ENCODE assay signal across 18 mouse cellular contexts in genomic region chr15:100428296-100428905, GRCm38 (mm10). TPM values are rescaled to one million over a fixed set of nuclear protein-coding genes. Genes with fewer than 3 reads are reported as not detected.
DNase-seq lines count a peak whose midpoint lies in the region; ATAC-seq and TF ChIP-seq lines count a peak whose summit lies in the region.
"Had no signal": no experiment of that assay in that cellular context is flagged by ENCODE, and none has a peak within 500 bp of the region (broad histone marks: within the 10 kb centered on the region; RNA-seq: fewer than 3 reads in every experiment).

No protein-coding gene starts in this region.

- ATAC-seq in kidney, postnatal 0 days (replicated peaks; ENCODE audit: low FRiP score, low read depth), result no peak

- H3K4me1 ChIP-seq in kidney, postnatal 0 days (replicated peaks; ENCODE audit: insufficient read depth, low read length), result no peaks in the 10 kb centered on the region; the same call in 1 of the 2 replicates

- no peak for TF ChIP-seq CTCF in kidney, postnatal 0 days (IDR thresholded peaks at IDR 0.05; ENCODE audit: low read depth)
- TF ChIP-seq CTCF in left cerebral cortex, adult 2 months (IDR thresholded peaks at IDR 0.05), result no peak

- no peak overlapping the region for H3K9ac ChIP-seq in kidney, postnatal 0 days (ENCODE audit: low read depth, low read length)
- H3K9ac ChIP-seq: hindbrain, embryonic 14.5 days had no signal

- H3K27ac ChIP-seq in kidney, postnatal 0 days, result no peak overlapping the region
- H3K27ac ChIP-seq in left cerebral cortex, adult 2 months, result no peak overlapping the region
- H3K27ac ChIP-seq: hindbrain, embryonic 14.5 days had no signal

- no peaks in the 10 kb centered on the region for H3K36me3 ChIP-seq in kidney, postnatal 0 days (ENCODE audit: insufficient read depth, low read length)

- H3K4me2 ChIP-seq in kidney, postnatal 0 days (ENCODE audit: low read length), result no peak overlapping the region
- H3K4me2 ChIP-seq: hindbrain, embryonic 14.5 days; midbrain, embryonic 11.5 days had no signal

- no peaks in the 10 kb centered on the region for H3K9me3 ChIP-seq in kidney, postnatal 0 days (replicated peaks; ENCODE audit: low read length)

- 70% methylated on average over 13 of the region's 13 CpGs for WGBS in kidney, postnatal 0 days

- no peaks in the 10 kb centered on the region for H3K27me3 ChIP-seq in kidney, postnatal 0 days (ENCODE audit: insufficient read depth, low read length)

- peak; percentile 20 for DNase-seq in gastrocnemius, postnatal 14 days
- no peak for DNase-seq in gastrocnemius, adult 8-10 months (ENCODE audit: low spot score in 2 of 2)
- DNase-seq in kidney, postnatal 0 days (ENCODE audit: low spot score), result peak; percentile 91
- no peak for DNase-seq in kidney, adult 18-20 months
- peak; percentile 52 for DNase-seq in urinary bladder, postnatal 14 days (ENCODE audit: low spot score)
- no peak for DNase-seq in urinary bladder, adult 2 months (ENCODE audit: low spot score)
- DNase-seq in urinary bladder, postnatal 4 days (ENCODE audit: low spot score in 2 of 2), result peak; percentile 64 to 66
- DNase-seq in left cerebral cortex, adult 2 months (ENCODE audit: extremely low spot score in 1 of 2, low spot score in 2 of 2), result no peak
- DNase-seq: B cell, adult 2 months; cerebellum, adult 9-10 months; embryo, embryonic 11 days; thymus, adult 2 months had no signal

- intact Hi-C loops in gastrocnemius, postnatal 14 days (cut with DNase I; ENCODE audit: low total_unique reads), result no loop called here
- intact Hi-C loops in left cerebral cortex, adult 2 months (cut with DNase I), result no loop called here

- no peak overlapping the region for H3K4me3 ChIP-seq in kidney, postnatal 0 days (replicated peaks; ENCODE audit: low read depth, low read length)
- H3K4me3 ChIP-seq in left cerebral cortex, adult 2 months, result no peak overlapping the region

RNA-seq across cellular contexts. Expression of gene Slc11a2, which starts 3.5 kb away (rescaled TPM):
- total RNA-seq in gastrocnemius, postnatal 14 days (2021), result 10 to 100 TPM; 32.3 to 34.8 TPM
- 10 to 100 TPM; 31.0 to 39.7 (median 36.9) TPM for total RNA-seq in gastrocnemius, adult 8-10 months (2022)
- polyA plus RNA-seq in kidney, postnatal 0 days (2015; fragmentation: Nextera tagmentation; extraction: Ambion mirVana), result 28.1 and 33.2 TPM in 2 replicates
- 19.3 and 21.5 TPM in 2 replicates for polyA plus RNA-seq in urinary bladder, adult 2 months (2012; rRNA removed)
- 10 to 100 TPM; 60.0 to 70.8 TPM for total RNA-seq in left cerebral cortex, adult 2 months (2021)

RNA-seq across cellular contexts. Expression of gene Gm5475, which starts 6.5 kb away (rescaled TPM):
- not detected for total RNA-seq in gastrocnemius, postnatal 14 days (2021)
- total RNA-seq in gastrocnemius, adult 8-10 months (2022), result under 1 TPM in 1 of 4 experiments, not detected in 3; 0.12 TPM
- 1.3 and 1.5 TPM in 2 replicates for polyA plus RNA-seq in kidney, postnatal 0 days (2015; fragmentation: Nextera tagmentation; extraction: Ambion mirVana)
- polyA plus RNA-seq in urinary bladder, adult 2 months (2012; rRNA removed), result not detected in 2 replicates
- total RNA-seq in left cerebral cortex, adult 2 months (2021), result not detected
- total RNA-seq: ES-E14; granulocyte monocyte progenitor cell, adult 5-6 weeks; left cerebral cortex, postnatal 36 days had no signal
- polyA plus RNA-seq: midbrain, embryonic 11.5 days; spleen, adult 2 months had no signal

RNA-seq across cellular contexts. Expression of gene Letmd1, which starts 40.4 kb away (rescaled TPM):
- 10 to 100 TPM in 1 of 2 experiments, 1 to 10 TPM in 1; 9.2 to 10.5 TPM for total RNA-seq in gastrocnemius, postnatal 14 days (2021)
- total RNA-seq in gastrocnemius, adult 8-10 months (2022), result 1 to 10 TPM; 6.6 to 7.9 (median 7.0) TPM
- polyA plus RNA-seq in kidney, postnatal 0 days (2015; fragmentation: Nextera tagmentation; extraction: Ambion mirVana), result 21.3 and 22.4 TPM in 2 replicates
- polyA plus RNA-seq in urinary bladder, adult 2 months (2012; rRNA removed), result 46.8 and 50.4 TPM in 2 replicates
- total RNA-seq in left cerebral cortex, adult 2 months (2021), result 10 to 100 TPM; 59.6 to 62.1 TPM

Comparison
In these comparisons a context has a peak if more than half of its experiments do, and no peak if none do; other contexts are left out.
1. DNase-seq: peak in gastrocnemius, postnatal 14 days (single experiment), kidney, postnatal 0 days (single experiment), urinary bladder, postnatal 14 days (single experiment) and urinary bladder, postnatal 4 days (2 of 2); none in gastrocnemius, adult 8-10 months (0 of 2), kidney, adult 18-20 months (single experiment), urinary bladder, adult 2 months (single experiment) and left cerebral cortex, adult 2 months (0 of 2).
2. RNA of gene Letmd1, which starts 40.4 kb away (total RNA-seq): 59.6 to 62.1 TPM in left cerebral cortex, adult 2 months; 9.2 to 10.5 TPM in gastrocnemius, postnatal 14 days and 6.6 to 7.9 TPM in gastrocnemius, adult 8-10 months; every median in the first group is over 4 times any median in the second.